Mouse (Mus musculus): ENCODE data around the gene Chchd3. TPM values are rescaled to one million over a fixed set of nuclear protein-coding genes. Genes with fewer than 3 reads are reported as not detected.

Gene Chchd3
- 164 and 184 TPM in 2 replicates for polyA plus RNA-seq (2015; fragmentation: Nextera tagmentation; extraction: Ambion mirVana)

- under 1% methylated on average over 50 of the region's 50 CpGs for WGBS
- Histone ChIP-seq H3K4me3 (peak within 1 kb of the TSS; percentile 96), H3K4me2 (peak within 1 kb of the TSS; percentile 82), H3K9me3 (no peaks in the 10 kb centered on the region), H3K36me3 (peaks cover 4% of the 10 kb centered on the region), H3K4me1 (peaks cover 41% of the 10 kb centered on the region), H3K27me3 (replicated peaks) (peaks cover 3% of the 10 kb centered on the region; the same call in 1 of the 2 replicates), H3K9ac (peak within 1 kb of the TSS; percentile 92), H3K27ac (replicated peaks) (peak within 1 kb of the TSS; percentile 90)
- peak; percentile 99 for ATAC-seq (ENCODE audit: extremely low read depth, insufficient number of reproducible peaks, low FRiP score, low TSS enrichment)
Measured at GRCm38 (mm10) chr6:33059735-33060576, at the start of gene Chchd3. Gene Chchd3 (minus strand): TSS chr6:33060260.

GRCm38 (mm10) chr6:33104661-33105060, 44.6 kb upstream of the Chchd3 start:
- no peak overlapping the region for H3K4me2 ChIP-seq
- H3K36me3 ChIP-seq: no peaks in the 10 kb centered on the region
- H3K9me3 ChIP-seq: no peaks in the 10 kb centered on the region
- 70% methylated on average over 6 of the region's 6 CpGs for whole genome bisulfite sequencing
- no peak overlapping the region for H3K9ac ChIP-seq
- no peaks in the 10 kb centered on the region for H3K27me3 ChIP-seq (replicated peaks)
- H3K27ac ChIP-seq (replicated peaks): no peak overlapping the region
- no peaks in the 10 kb centered on the region for H3K4me1 ChIP-seq
- no peak for ATAC-seq (ENCODE audit: extremely low read depth, insufficient number of reproducible peaks, low FRiP score, low TSS enrichment)
- no peak overlapping the region for H3K4me3 ChIP-seq

- 80% methylated on average over 4 of the region's 4 CpGs for WGBS
Measured at GRCm38 (mm10) chr6:33098903-33099302, 38.8 kb upstream of the Chchd3 start.

GRCm38 (mm10) chr6:33094671-33095233, 34.7 kb upstream of the Chchd3 start:
- no peak for ATAC-seq (ENCODE audit: extremely low read depth, insufficient number of reproducible peaks, low FRiP score, low TSS enrichment)
- 65% methylated on average over 8 of the region's 8 CpGs for WGBS
- no peaks in the 10 kb centered on the region for H3K9me3 ChIP-seq

More at GRCm38 (mm10) chr6:33098903-33099302, 38.8 kb upstream of the Chchd3 start:
- H3K4me2 ChIP-seq: no peak overlapping the region
- no peak for ATAC-seq (ENCODE audit: extremely low read depth, insufficient number of reproducible peaks, low FRiP score, low TSS enrichment)
- no peaks in the 10 kb centered on the region for H3K4me1 ChIP-seq
- no peaks in the 10 kb centered on the region for H3K9me3 ChIP-seq
- no peak overlapping the region for H3K4me3 ChIP-seq
- no peak overlapping the region for H3K9ac ChIP-seq
- no peaks in the 10 kb centered on the region for H3K36me3 ChIP-seq
- no peaks in the 10 kb centered on the region for H3K27me3 ChIP-seq (replicated peaks)
- no peak overlapping the region for H3K27ac ChIP-seq (replicated peaks)

GRCm38 (mm10) chr6:33080186-33080585, 20.1 kb upstream of the Chchd3 start:
- Histone ChIP-seq H3K27ac (replicated peaks) (no peak overlapping the region), H3K9me3 (peaks cover 5% of the 10 kb centered on the region; the same call in 1 of the 2 replicates), H3K27me3 (replicated peaks) (no peaks in the 10 kb centered on the region), H3K4me3 (no peak overlapping the region), H3K36me3 (no peaks in the 10 kb centered on the region), H3K4me1 (no peaks in the 10 kb centered on the region), H3K4me2 (no peak overlapping the region), H3K9ac (no peak overlapping the region)
- 79% methylated on average over 1 of the region's 1 CpGs for WGBS
- no peak for ATAC-seq (ENCODE audit: extremely low read depth, insufficient number of reproducible peaks, low FRiP score, low TSS enrichment)

More at GRCm38 (mm10) chr6:33094671-33095233, 34.7 kb upstream of the Chchd3 start:
- no peak overlapping the region for H3K9ac ChIP-seq
- H3K36me3 ChIP-seq: no peaks in the 10 kb centered on the region
- no peaks in the 10 kb centered on the region for H3K27me3 ChIP-seq (replicated peaks)
- no peak overlapping the region for H3K4me3 ChIP-seq
- H3K27ac ChIP-seq (replicated peaks): no peak overlapping the region
- no peaks in the 10 kb centered on the region for H3K4me1 ChIP-seq
- no peak overlapping the region for H3K4me2 ChIP-seq

GRCm38 (mm10) chr6:33078260-33078936, 18.3 kb upstream of the Chchd3 start:
- H3K4me2 ChIP-seq: no peak overlapping the region
- ATAC-seq (ENCODE audit: extremely low read depth, insufficient number of reproducible peaks, low FRiP score, low TSS enrichment): no peak
- no peak overlapping the region for H3K9ac ChIP-seq
- H3K4me1 ChIP-seq: no peaks in the 10 kb centered on the region
- no peaks in the 10 kb centered on the region for H3K36me3 ChIP-seq
- H3K27me3 ChIP-seq (replicated peaks): no peaks in the 10 kb centered on the region
- peaks cover 5% of the 10 kb centered on the region; the same call in 1 of the 2 replicates for H3K9me3 ChIP-seq
- H3K4me3 ChIP-seq: no peak overlapping the region
- WGBS: 70% methylated on average over 19 of the region's 19 CpGs
- H3K27ac ChIP-seq (replicated peaks): no peak overlapping the region

- H3K4me1 ChIP-seq: no peaks in the 10 kb centered on the region
- H3K4me2 ChIP-seq: no peak overlapping the region
- H3K9me3 ChIP-seq: no peaks in the 10 kb centered on the region
- H3K4me3 ChIP-seq: no peak overlapping the region
- H3K27ac ChIP-seq (replicated peaks): no peak overlapping the region
- no peaks in the 10 kb centered on the region for H3K36me3 ChIP-seq
- ATAC-seq (ENCODE audit: extremely low read depth, insufficient number of reproducible peaks, low FRiP score, low TSS enrichment): no peak
- no peak overlapping the region for H3K9ac ChIP-seq
- WGBS: 59% methylated on average over 4 of the region's 4 CpGs
- H3K27me3 ChIP-seq (replicated peaks): peaks cover 3% of the 10 kb centered on the region; the same call in 1 of the 2 replicates
Measured at GRCm38 (mm10) chr6:33066462-33066861, 6.4 kb upstream of the Chchd3 start.

GRCm38 (mm10) chr6:33059276-33059675, 784 bp downstream of the Chchd3 start:
- H3K27ac ChIP-seq (replicated peaks): peak overlapping the region; percentile 90
- WGBS: 20% methylated on average over 7 of the region's 7 CpGs
- peaks cover 11% of the 10 kb centered on the region for H3K36me3 ChIP-seq
- ATAC-seq (ENCODE audit: extremely low read depth, insufficient number of reproducible peaks, low FRiP score, low TSS enrichment): no peak
- peaks cover 3% of the 10 kb centered on the region; the same call in 1 of the 2 replicates for H3K27me3 ChIP-seq (replicated peaks)
- peaks cover 44% of the 10 kb centered on the region for H3K4me1 ChIP-seq
- H3K9me3 ChIP-seq: no peaks in the 10 kb centered on the region
- peak overlapping the region; percentile 96 for H3K4me3 ChIP-seq
- peak overlapping the region; percentile 92 for H3K9ac ChIP-seq
- peak overlapping the region; percentile 82 for H3K4me2 ChIP-seq

- no peaks in the 10 kb centered on the region for H3K9me3 ChIP-seq
- peaks cover 68% of the 10 kb centered on the region for H3K4me1 ChIP-seq
- no peak overlapping the region for H3K9ac ChIP-seq
- H3K4me3 ChIP-seq: no peak overlapping the region
- peaks cover 17% of the 10 kb centered on the region for H3K36me3 ChIP-seq
- H3K27me3 ChIP-seq (replicated peaks): no peaks in the 10 kb centered on the region
- no peak for ATAC-seq (ENCODE audit: extremely low read depth, insufficient number of reproducible peaks, low FRiP score, low TSS enrichment)
- no peak overlapping the region for H3K27ac ChIP-seq (replicated peaks)
- WGBS: 63% methylated on average over 4 of the region's 4 CpGs
- H3K4me2 ChIP-seq: no peak overlapping the region
Measured at GRCm38 (mm10) chr6:33056392-33056791, 3.7 kb downstream of the Chchd3 start.

GRCm38 (mm10) chr6:33055663-33056062, 4.4 kb downstream of the Chchd3 start:
- Histone ChIP-seq H3K36me3 (peaks cover 17% of the 10 kb centered on the region), H3K9me3 (no peaks in the 10 kb centered on the region), H3K9ac (no peak overlapping the region), H3K4me2 (no peak overlapping the region), H3K27me3 (replicated peaks) (no peaks in the 10 kb centered on the region), H3K27ac (replicated peaks) (no peak overlapping the region), H3K4me1 (peaks cover 74% of the 10 kb centered on the region), H3K4me3 (no peak overlapping the region)
- ATAC-seq (ENCODE audit: extremely low read depth, insufficient number of reproducible peaks, low FRiP score, low TSS enrichment): no peak
- WGBS: 71% methylated on average over 4 of the region's 4 CpGs

- Histone ChIP-seq H3K4me2 (no peak overlapping the region), H3K36me3 (peaks cover 17% of the 10 kb centered on the region), H3K4me3 (no peak overlapping the region), H3K4me1 (peaks cover 82% of the 10 kb centered on the region), H3K9me3 (no peaks in the 10 kb centered on the region), H3K27me3 (replicated peaks) (no peaks in the 10 kb centered on the region), H3K27ac (replicated peaks) (no peak overlapping the region), H3K9ac (no peak overlapping the region)
- no peak for ATAC-seq (ENCODE audit: extremely low read depth, insufficient number of reproducible peaks, low FRiP score, low TSS enrichment)
- 87% methylated on average over 4 of the region's 4 CpGs for WGBS
Measured at GRCm38 (mm10) chr6:33054946-33055345, 5.1 kb downstream of the Chchd3 start.

Measured in heart, embryonic 13.5 days (tissue).